Mouse (Mus musculus): ENCODE measurements at regions not wholly inside any gene's neighbourhood (a gene's known extent, or its start where the extent isn't known, plus 50 kb on each side); places are given as distances from the start of the nearest gene placed in this dataset.
"Not testable (repeated sequence)": the region's sequence is repeated elsewhere in the genome, so short reads cannot be mapped to it uniquely, and the experiment has no call there.

DNA sequence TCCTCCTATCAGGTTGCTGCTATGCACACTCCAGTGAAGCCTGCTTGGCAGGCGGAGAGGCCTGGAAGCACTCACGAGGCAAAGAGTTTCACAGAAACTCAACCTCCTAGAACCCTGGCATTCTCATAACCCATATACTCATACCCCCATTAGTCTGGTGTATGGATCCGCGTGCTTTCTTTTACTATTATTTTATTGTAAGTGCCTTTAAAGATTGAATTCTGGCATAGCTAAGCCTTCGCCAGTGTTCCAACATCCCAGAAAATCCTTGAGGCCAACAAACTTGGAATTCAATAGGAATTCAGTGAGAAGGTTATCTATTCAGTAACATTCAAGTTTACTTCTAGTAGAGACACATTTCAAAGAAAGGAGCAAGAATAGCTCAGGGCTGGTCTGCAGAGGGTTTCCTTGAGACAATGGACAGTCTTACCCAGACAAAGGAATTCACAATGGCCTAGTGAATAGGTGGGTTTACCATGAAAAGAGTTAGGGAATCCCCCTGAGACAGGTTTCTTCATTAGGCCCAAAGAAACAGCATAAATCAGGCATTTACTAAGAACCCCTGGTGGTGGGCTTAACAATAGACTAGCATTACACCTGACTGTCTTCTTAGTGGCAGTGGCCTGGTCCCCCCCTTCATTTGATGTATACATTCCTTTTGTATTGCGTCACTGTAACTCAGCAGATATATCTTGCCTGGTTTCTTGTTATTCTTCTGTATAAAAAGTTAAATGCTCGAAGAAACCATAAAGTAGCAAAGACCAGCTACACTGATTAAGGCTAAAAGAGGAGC lies 80.8 kb upstream of the Gm15446 start:
- DNase-seq: not testable (repeated sequence)

DNA sequence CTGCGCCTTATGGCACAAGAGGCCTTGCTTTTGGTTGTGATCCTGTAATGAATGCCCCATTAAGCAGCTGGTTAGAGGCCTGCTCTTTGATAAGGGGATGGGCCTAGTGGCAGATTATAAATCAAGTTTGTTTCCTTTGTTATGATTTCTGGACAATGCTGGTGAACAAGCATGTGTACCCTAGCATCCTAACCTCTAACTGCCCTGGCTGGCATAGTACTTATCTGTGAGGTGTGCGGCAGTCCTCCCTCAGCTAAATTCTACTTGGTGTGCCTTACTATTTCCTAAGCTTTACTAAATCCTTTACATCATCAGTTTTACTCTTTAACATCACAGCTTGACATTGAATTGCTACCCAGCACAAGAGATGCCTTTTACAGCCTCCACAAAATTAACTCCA lies 79.0 kb upstream of the Gm15446 start:
- DNase-seq: not testable (repeated sequence)

DNA sequence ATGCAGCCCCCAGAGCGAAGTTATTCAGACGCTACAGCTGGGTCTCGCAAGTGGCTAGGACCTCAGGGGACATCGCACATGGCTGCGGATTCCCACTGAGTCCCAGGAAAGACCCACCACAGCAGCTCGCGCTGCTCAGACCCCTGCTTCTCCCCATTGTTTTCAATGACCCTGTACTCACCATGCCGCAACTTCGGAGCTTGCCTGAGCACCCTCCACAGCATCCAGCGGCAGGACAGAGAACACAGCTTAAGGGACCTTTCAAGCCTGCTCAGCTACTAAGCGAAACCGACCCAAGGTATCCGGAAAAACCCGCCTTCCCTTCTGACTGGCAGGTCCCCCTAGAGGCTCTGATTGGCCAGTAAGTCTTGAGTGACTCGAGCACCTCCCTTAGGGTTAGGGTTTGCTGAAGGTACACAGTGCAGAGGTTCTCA lies 78.4 kb upstream of the Gm15446 start:
- peak; percentile 66 to 77 for DNase-seq

GRCm38 (mm10) chr5:109851225-109851624 lies 72.0 kb upstream of the Gm15446 start:
- not testable (repeated sequence) for DNase-seq

DNA sequence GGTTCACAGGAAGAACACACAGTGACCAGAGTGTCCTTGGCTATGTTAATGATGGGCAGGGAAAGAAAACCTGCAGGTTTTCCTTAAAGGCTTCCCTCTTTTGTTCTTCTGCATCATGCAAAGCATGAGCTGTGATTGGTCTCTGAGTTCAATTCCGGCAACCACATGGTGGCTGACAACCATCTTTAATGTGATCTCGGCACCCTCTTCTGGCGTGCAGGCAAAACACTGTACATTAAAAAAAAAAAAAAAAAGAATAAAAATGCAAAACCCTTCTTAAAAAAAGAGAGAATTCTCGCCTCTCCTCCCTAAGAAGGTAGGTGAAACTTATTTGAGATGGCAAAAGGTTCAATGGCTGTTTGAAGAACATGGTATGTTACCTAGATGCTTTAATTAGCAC lies 62.8 kb upstream of the Gm15446 start:
- DNase-seq: no peak

DNA sequence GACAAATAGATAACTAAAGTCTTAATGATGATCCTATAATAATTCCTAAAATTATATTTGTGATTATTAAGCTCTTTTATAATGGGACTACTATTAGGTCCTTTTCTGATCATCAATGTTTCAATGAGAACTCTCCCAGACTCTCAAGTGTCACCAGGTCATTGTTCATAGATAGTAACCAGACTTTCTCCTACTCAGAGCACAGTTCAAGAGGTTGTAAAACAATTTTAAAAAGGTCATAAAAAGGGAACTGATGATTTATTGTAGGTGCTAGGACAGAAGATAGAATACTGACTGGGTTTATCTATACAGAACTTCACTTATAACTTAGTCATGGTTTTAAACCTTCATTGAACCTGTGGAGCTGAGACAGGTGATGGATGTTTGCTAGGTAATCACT lies 58.7 kb upstream of the Gm15446 start:
- DNase-seq: not testable (repeated sequence)

DNA sequence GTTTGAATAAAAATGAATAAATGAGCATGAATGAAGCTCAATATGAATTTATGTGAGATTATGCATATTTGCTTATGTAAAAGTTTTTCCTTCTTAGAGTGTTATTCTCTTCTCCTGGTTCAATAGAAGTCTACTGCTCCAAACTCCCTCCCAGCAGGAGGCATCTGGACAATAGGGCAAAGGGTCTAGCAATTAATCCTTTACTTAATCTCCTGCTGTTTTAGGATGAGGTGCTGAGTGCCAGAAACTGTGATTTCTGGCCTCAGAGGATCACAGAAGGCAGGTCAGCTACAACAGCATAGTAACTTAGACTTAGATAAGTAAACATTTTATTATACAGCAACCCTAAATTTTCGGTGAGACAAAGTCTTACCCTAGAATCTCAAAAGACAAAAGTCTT lies 57.6 kb upstream of the Gm15446 start:
- DNase-seq: no peak

DNA sequence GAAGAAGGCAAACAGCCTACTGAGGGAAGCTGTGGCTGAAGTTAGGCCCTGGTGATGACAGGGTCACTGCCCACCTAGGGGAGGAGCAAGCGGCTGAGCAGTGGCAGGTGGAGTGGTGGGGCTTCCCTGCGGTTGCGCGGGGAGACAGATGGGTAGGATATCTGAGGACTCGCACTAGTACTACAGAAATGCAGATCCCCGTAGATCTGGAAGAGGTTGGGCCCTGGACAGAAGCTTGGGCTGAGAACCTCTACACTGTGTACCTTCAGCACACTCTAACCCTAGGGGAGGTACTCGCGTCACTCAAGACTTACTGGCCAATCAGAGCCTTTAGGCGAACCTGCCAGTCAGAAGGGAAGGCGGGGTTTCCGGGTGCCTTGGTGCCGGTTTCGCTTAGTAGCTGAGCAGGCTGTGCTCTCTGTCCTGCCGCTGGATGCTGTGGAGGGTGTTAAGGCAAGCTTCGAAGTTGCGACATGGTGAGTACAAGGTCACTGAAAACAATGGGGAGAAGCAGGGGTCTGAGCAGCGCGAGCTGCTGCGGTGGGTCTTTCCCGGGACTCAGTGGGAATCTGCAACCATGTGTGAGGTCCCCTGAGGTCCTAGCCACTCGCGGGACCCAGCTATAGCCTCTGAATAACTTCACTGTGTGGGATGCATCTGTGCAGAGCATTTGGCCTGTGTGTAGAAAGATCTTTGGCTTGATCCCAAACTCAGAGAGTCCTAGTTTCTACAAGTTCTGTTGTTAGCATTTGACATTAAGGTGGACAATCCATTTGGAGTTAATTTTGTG lies 56.7 kb upstream of the Gm15446 start:
- peak; percentile 87 to 91 for DNase-seq

DNA sequence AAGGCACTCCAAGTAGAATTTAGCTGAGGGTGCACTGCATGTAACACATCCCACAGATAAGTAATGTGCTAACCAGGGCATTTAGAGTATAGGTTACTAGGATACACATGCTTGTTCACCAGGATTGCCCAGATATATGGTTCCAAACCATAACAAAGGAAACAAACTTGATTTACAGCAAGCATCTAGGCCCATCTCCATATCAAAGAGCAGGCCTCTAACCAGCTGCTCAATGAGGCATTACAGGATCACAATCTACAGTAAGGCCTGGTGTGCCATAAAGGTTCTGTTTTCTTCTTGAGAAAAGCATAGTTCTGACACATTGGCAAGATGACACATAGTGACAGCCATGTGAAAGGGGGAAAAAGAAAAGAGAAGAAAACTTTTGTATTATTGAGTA lies 56.0 kb upstream of the Gm15446 start:
- not testable (repeated sequence) for DNase-seq

Data from adrenal gland, postnatal 36 days (tissue).